Mouse (Mus musculus) E14TG2a.4 (cell line): ENCODE results near the gene Lrsam1.

Experiments
- CTCF ChIP-seq: conservative IDR thresholded peaks from 2 replicates; pipeline ENCODE4 v1.5.1; 2014; ENCODE audit warnings: low read length
- NANOG ChIP-seq: IDR thresholded peaks from 2 replicates; pipeline ENCODE4 v1.6.1; 2014; ENCODE audit warnings: borderline replicate concordance, low read length, mixed read lengths

DNA sequence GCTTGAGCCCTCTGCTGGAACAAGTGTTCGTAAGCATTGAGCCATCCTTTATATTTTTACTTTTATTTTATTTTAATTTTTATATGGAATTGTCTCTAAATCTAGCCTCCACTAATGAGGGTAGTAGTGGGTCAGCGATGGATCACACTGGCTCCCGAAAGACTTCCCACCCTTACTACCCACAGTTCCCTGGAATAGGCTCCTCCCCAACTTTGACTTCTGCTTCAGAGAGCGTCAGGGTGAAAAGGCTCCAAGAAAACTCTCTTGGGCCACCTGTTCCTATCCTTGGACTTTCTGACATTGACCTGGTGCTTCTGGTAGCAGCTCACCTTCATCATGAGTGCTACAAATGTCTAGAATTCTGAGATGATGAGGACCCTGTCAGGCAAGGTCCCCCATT is 21.3 kb upstream of the Lrsam1 start:
- TF ChIP-seq CTCF (no peak), NANOG (no peak)
